Mouse (Mus musculus): ENCODE data around the gene Qpctl.

DNA sequence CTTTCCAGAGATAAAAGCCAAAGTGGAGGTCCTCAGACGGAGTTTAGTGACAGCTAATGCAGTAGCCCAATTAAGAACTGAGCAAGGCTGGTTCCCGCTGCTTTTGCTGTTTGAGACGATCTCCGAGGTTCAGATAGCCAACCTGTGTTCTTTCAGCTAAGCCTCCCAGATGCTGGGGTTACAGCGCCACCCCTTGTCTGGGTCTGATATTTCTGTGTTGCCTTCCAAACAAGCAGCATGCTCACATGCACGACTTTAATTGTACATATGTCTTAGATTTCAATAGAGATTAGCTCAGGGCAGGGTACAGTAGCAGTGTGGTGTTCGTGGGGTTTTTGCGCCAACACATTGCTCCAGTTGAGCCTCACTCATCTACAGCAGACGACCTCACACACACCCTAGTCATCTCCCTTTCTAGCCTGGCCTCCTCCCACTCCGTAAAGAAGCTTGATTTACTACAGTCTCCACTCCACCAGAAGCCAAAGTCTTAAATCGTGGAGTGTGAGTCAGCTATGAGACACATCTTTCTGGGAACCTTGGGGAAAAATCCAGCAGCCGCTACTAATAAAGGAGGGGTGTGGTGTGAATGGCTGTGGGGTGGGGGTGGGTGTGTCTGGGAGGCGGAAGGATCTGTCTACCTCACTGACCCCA lies 6.9 kb upstream of the Qpctl start:
- TF ChIP-seq CTCF (IDR thresholded peaks at IDR 0.05; ENCODE audit: low read depth, low read length) (peak; percentile 2; the same call in 1 of the 2 replicates), POLR2A (IDR thresholded peaks at IDR 0.05; ENCODE audit: extremely low read depth, insufficient read depth, low read length) (no peak)
